Mouse (Mus musculus): ENCODE measurements around the gene C1ql2. TPM values are rescaled to one million over a fixed set of nuclear protein-coding genes. Genes with fewer than 3 reads are reported as not detected.

The C1ql2 gene
- total and polyA plus RNA-seq, 2 experiments, result not detected

DNA sequence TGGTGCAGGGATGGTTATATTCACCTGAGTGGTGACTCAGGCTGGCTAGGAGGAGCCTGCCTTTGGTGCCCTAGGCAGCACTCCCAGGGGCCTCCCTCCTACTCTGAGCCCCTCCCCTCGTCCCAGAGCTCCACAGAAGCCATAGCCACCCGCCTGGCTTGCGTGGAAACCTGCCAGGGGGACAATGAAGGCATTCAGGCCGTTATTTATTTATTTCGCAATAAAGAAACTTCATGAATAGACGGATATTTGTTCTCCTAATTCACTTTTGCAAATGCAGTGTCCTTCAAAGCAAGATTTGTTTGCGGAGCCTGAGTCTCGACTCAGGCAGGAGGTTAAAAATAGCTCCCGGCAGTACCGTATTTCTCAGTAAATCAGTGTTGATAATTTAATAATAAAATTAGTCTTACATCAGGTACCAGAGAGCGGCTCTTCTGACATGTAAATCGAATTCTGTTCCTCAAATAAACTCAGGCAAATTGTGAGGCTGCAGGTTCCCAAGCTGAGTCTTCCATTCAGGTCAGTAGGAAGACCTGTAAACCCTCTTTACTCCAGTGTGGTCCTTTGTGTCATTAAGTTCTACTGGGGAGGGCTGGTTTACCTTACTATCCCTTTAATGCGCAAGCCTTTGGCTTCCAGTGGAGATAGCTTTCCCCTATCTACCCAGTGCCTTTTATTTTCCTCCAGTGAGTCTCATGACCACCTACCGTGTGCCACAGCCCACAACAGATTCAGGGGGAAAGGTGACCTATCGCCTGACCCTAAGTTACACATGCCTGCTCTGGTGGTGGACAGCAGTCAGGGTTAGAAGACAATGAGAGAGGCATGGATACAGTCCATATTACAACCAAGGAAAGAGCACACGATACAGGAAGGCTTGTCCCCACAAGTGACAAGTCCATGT, 17.2 kb downstream of the C1ql2 start:
- DNase-seq (ENCODE audit: extremely low read depth, low read depth, low spot score), result peak; percentile 50
- Histone ChIP-seq H3K4me3 (ENCODE audit: insufficient read depth, low read depth, low read length) (no peak overlapping the region), H3K9ac (ENCODE audit: low read depth, low read length) (no peak overlapping the region), H3K4me1 (ENCODE audit: control insufficient read depth, insufficient read depth, low read length) (peaks cover 3% of the 10 kb centered on the region; the same call in 1 of the 2 replicates), H3K79me2 (ENCODE audit: control insufficient read depth, insufficient read depth, low read length) (no peaks in the 10 kb centered on the region), H3K27ac (replicated peaks; ENCODE audit: insufficient read depth, low read depth, low read length) (no peak overlapping the region), H3K27me3 (ENCODE audit: control insufficient read depth, insufficient read depth, low read length) (no peaks in the 10 kb centered on the region), H3K36me3 (ENCODE audit: control insufficient read depth, insufficient read depth, low read length) (no peaks in the 10 kb centered on the region)
- TF ChIP-seq CTCF (IDR thresholded peaks at IDR 0.05; ENCODE audit: low read depth, low read length) (no peak), POLR2A (IDR thresholded peaks at IDR 0.05; ENCODE audit: extremely low read depth, insufficient read depth, low read length) (no peak)
- WGBS, result 11% methylated on average over 16 of the region's 16 CpGs

GRCm38 (mm10) chr1:120363638-120364037, 23.3 kb downstream of the C1ql2 start:
- Histone ChIP-seq H3K79me2 (ENCODE audit: control insufficient read depth, insufficient read depth, low read length) (no peaks in the 10 kb centered on the region), H3K4me1 (ENCODE audit: control insufficient read depth, insufficient read depth, low read length) (no peaks in the 10 kb centered on the region), H3K27ac (replicated peaks; ENCODE audit: insufficient read depth, low read depth, low read length) (no peak overlapping the region), H3K4me3 (ENCODE audit: insufficient read depth, low read depth, low read length) (no peak overlapping the region), H3K27me3 (ENCODE audit: control insufficient read depth, insufficient read depth, low read length) (no peaks in the 10 kb centered on the region), H3K36me3 (ENCODE audit: control insufficient read depth, insufficient read depth, low read length) (no peaks in the 10 kb centered on the region), H3K9ac (ENCODE audit: low read depth, low read length) (no peak overlapping the region)
- no peak for TF ChIP-seq POLR2A (IDR thresholded peaks at IDR 0.05; ENCODE audit: extremely low read depth, insufficient read depth, low read length)
- TF ChIP-seq CTCF (IDR thresholded peaks at IDR 0.05; ENCODE audit: low read depth, low read length), result no peak
- WGBS, result 90% methylated on average over 1 of the region's 1 CpGs
- no peak for DNase-seq (ENCODE audit: extremely low read depth, low read depth, low spot score)

DNA sequence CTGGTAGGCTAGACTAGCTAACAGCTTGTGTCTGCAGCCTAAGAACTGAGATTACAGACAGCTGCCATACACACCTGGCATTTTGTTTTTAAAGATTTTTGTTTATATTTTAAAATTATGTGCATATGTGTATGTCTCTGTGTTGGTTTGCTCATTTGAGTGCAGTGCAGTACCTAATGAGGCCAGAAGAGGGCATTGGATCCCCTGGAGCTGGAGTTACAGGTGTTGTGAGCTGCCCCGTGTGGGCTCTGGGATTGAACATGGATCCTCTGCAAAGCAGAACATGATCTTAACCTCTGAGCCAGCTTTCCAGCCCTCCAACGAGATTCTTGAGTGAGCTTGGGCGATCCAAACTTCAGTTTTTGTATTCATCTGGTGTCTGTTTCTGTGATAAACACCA, 27.8 kb downstream of the C1ql2 start:
- no peaks in the 10 kb centered on the region for H3K27me3 ChIP-seq (ENCODE audit: control insufficient read depth, insufficient read depth, low read length)
- H3K79me2 ChIP-seq (ENCODE audit: control insufficient read depth, insufficient read depth, low read length), result no peaks in the 10 kb centered on the region
- H3K27ac ChIP-seq (replicated peaks; ENCODE audit: insufficient read depth, low read depth, low read length), result no peak overlapping the region
- H3K4me3 ChIP-seq (ENCODE audit: insufficient read depth, low read depth, low read length), result no peak overlapping the region
- H3K9ac ChIP-seq (ENCODE audit: low read depth, low read length), result no peak overlapping the region
- no peaks in the 10 kb centered on the region for H3K4me1 ChIP-seq (ENCODE audit: control insufficient read depth, insufficient read depth, low read length)
- H3K36me3 ChIP-seq (ENCODE audit: control insufficient read depth, insufficient read depth, low read length), result no peaks in the 10 kb centered on the region
- TF ChIP-seq CTCF (IDR thresholded peaks at IDR 0.05; ENCODE audit: low read depth, low read length) (peak; percentile 22; the same call in 1 of the 2 replicates), POLR2A (IDR thresholded peaks at IDR 0.05; ENCODE audit: extremely low read depth, insufficient read depth, low read length) (no peak)
- 76% methylated on average over 3 of the region's 3 CpGs for WGBS
- no peak for DNase-seq (ENCODE audit: extremely low read depth, low read depth, low spot score)

- Histone ChIP-seq H3K79me2 (ENCODE audit: control insufficient read depth, insufficient read depth, low read length) (no peaks in the 10 kb centered on the region), H3K27me3 (ENCODE audit: control insufficient read depth, insufficient read depth, low read length) (no peaks in the 10 kb centered on the region), H3K9ac (ENCODE audit: low read depth, low read length) (no peak overlapping the region), H3K27ac (replicated peaks; ENCODE audit: insufficient read depth, low read depth, low read length) (no peak overlapping the region), H3K4me1 (ENCODE audit: control insufficient read depth, insufficient read depth, low read length) (no peaks in the 10 kb centered on the region), H3K36me3 (ENCODE audit: control insufficient read depth, insufficient read depth, low read length) (no peaks in the 10 kb centered on the region), H3K4me3 (ENCODE audit: insufficient read depth, low read depth, low read length) (no peak overlapping the region)
- TF ChIP-seq CTCF (IDR thresholded peaks at IDR 0.05; ENCODE audit: low read depth, low read length), result no peak
- no peak for TF ChIP-seq POLR2A (IDR thresholded peaks at IDR 0.05; ENCODE audit: extremely low read depth, insufficient read depth, low read length)
- 84% methylated on average over 7 of the region's 7 CpGs for WGBS
- DNase-seq (ENCODE audit: extremely low read depth, low read depth, low spot score), result no peak
Measured at GRCm38 (mm10) chr1:120374131-120374530, 33.7 kb downstream of the C1ql2 start.

DNA sequence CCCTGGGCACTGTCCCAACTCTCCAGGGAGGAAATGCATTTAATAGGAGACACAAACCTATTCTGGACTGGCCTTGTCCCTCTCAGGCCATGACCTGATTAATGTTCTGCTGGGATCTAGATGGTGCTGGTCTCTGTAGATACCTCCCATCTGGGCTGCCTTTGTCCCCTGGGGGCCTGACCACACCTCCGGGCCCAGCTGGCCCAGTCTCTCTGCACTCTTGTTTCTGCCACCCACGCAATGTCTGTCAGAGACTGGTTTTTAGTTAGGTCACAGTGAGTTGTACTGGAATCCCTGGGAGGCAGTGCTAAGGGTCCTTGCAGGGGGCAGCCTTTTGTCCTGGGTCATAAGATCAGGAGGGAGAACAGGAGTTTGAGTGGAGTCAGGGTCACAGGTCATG, 34.5 kb downstream of the C1ql2 start:
- H3K4me3 ChIP-seq (ENCODE audit: insufficient read depth, low read depth, low read length), result no peak overlapping the region
- TF ChIP-seq POLR2A (IDR thresholded peaks at IDR 0.05; ENCODE audit: extremely low read depth, insufficient read depth, low read length) (no peak), CTCF (IDR thresholded peaks at IDR 0.05; ENCODE audit: low read depth, low read length) (no peak)
- no peak for DNase-seq (ENCODE audit: extremely low read depth, low read depth, low spot score)
- H3K27me3 ChIP-seq (ENCODE audit: control insufficient read depth, insufficient read depth, low read length), result no peaks in the 10 kb centered on the region
- no peak overlapping the region for H3K27ac ChIP-seq (replicated peaks; ENCODE audit: insufficient read depth, low read depth, low read length)
- no peaks in the 10 kb centered on the region for H3K36me3 ChIP-seq (ENCODE audit: control insufficient read depth, insufficient read depth, low read length)
- no peak overlapping the region for H3K9ac ChIP-seq (ENCODE audit: low read depth, low read length)
- H3K79me2 ChIP-seq (ENCODE audit: control insufficient read depth, insufficient read depth, low read length), result no peaks in the 10 kb centered on the region
- 85% methylated on average over 2 of the region's 2 CpGs for WGBS
- H3K4me1 ChIP-seq (ENCODE audit: control insufficient read depth, insufficient read depth, low read length), result no peaks in the 10 kb centered on the region

DNA sequence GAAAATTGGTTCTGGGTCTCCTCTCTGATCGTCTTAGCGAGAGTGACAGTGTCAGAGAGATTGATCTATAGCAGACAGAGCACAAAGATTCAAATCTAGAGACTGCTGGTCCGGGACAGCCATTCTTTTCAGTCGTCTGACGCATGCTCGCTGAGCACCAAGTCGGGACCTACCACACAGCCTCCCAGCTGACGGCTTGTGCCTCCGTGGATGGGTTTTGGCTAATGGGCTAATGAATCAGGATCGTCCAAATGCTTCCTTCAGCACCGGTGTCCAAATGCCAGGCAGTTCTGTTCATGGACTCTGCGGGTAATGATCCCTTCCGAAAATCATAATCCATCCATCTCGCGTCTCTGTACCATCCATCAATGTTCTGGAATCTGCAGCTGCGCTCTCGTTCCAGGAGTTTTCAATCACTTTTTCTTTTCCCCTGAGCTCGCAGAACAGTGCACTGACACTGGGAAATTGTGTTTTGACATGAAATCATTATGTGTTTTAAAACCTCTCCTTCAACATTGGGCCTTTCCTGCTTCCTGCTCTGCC, 44.7 kb downstream of the C1ql2 start:
- 83% methylated on average over 18 of the region's 18 CpGs for WGBS
- Histone ChIP-seq H3K9ac (ENCODE audit: low read depth, low read length) (no peak overlapping the region), H3K4me1 (ENCODE audit: control insufficient read depth, insufficient read depth, low read length) (no peaks in the 10 kb centered on the region), H3K27me3 (ENCODE audit: control insufficient read depth, insufficient read depth, low read length) (no peaks in the 10 kb centered on the region), H3K27ac (replicated peaks; ENCODE audit: insufficient read depth, low read depth, low read length) (no peak overlapping the region), H3K79me2 (ENCODE audit: control insufficient read depth, insufficient read depth, low read length) (no peaks in the 10 kb centered on the region), H3K36me3 (ENCODE audit: control insufficient read depth, insufficient read depth, low read length) (no peaks in the 10 kb centered on the region), H3K4me3 (ENCODE audit: insufficient read depth, low read depth, low read length) (no peak overlapping the region)
- no peak for DNase-seq (ENCODE audit: extremely low read depth, low read depth, low spot score)
- TF ChIP-seq POLR2A (IDR thresholded peaks at IDR 0.05; ENCODE audit: extremely low read depth, insufficient read depth, low read length), result no peak
- TF ChIP-seq CTCF (IDR thresholded peaks at IDR 0.05; ENCODE audit: low read depth, low read length), result no peak
